Mouse (Mus musculus) limb, embryonic 13.5 days (tissue): ENCODE data around the gene Insl6. TPM values are rescaled to one million over a fixed set of nuclear protein-coding genes. Genes with fewer than 3 reads are reported as not detected.

Experiments
- ATAC-seq: fragments of 200-750 bp; cut with Nextera tagmentation; 2 replicates; pipeline ENCODE4 v1.8.0; 2017; ENCODE audit warnings: low read depth, moderate number of reproducible peaks, moderate TSS enrichment; ENCODE audit not compliant: low FRiP score
- H3K27ac ChIP-seq: fragments of 300-500 bp; sonication (generic); 2 replicates; pipeline ENCODE4 v1.5.1; 2015; ENCODE audit warnings: inconsistent platforms, mild to moderate bottlenecking, moderate library complexity
- H3K27me3 ChIP-seq: fragments of 300-500 bp; sonication (generic); 2 replicates; pipeline ENCODE4 v1.6.1; 2015; ENCODE audit warnings: mild to moderate bottlenecking, inconsistent platforms
- H3K36me3 ChIP-seq: fragments of 300-500 bp; sonication (generic); 2 replicates; pipeline ENCODE4 v1.6.1; 2015; ENCODE audit warnings: inconsistent platforms, mild to moderate bottlenecking, moderate library complexity
- H3K4me1 ChIP-seq: fragments of 300-500 bp; sonication (generic); 2 replicates; pipeline ENCODE4 v1.6.1; 2015; ENCODE audit warnings: inconsistent platforms
- H3K4me2 ChIP-seq: fragments of 300-500 bp; sonication (generic); replicated peaks from 2 replicates; pipeline ENCODE4 v1.6.1; 2015; ENCODE audit warnings: inconsistent platforms, mild to moderate bottlenecking, moderate library complexity
- H3K4me3 ChIP-seq: fragments of 300-500 bp; sonication (generic); 2 replicates; pipeline ENCODE4 v1.5.1; 2015; ENCODE audit warnings: moderate library complexity, mild to moderate bottlenecking, inconsistent platforms
- H3K9ac ChIP-seq: fragments of 300-500 bp; sonication (generic); 2 replicates; pipeline ENCODE4 v1.6.1; 2015; ENCODE audit warnings: mild to moderate bottlenecking, inconsistent platforms
- H3K9me3 ChIP-seq: fragments of 300-500 bp; sonication (generic); 2 replicates; pipeline ENCODE4 v1.6.1; 2016; ENCODE audit warnings: inconsistent platforms
- WGBS: fragments of 180-500 bp; shearing (Covaris S2); methylation state at CpG from one replicate; pipeline ENCODE4 v1.1.7; 2015; 5-methylcytosine and 5-hydroxymethylcytosine counted together
- polyA plus RNA-seq: library from polyadenylated mRNA; unstranded; fragments of >200 nt; fragmentation: Nextera tagmentation; extraction: Ambion mirVana; gene quantifications from 2 replicates; pipeline ENCODE4 v1.2.1, GENCODE M21; 2015

Gene Insl6
- polyA plus RNA-seq, 1 experiment from 2014 or later: 7.6 TPM

GRCm38 (mm10) chr19:29350991-29351390 is 25.8 kb upstream of the Insl6 start:
- no peaks in the 10 kb centered on the region for H3K9me3 ChIP-seq
- no peak overlapping the region for H3K27ac ChIP-seq
- H3K4me1 ChIP-seq: no peaks in the 10 kb centered on the region; the same call in 1 of the 2 replicates
- no peak overlapping the region for H3K9ac ChIP-seq
- WGBS: 59% methylated on average over 5 of the region's 5 CpGs
- no peaks in the 10 kb centered on the region for H3K27me3 ChIP-seq
- no peak for ATAC-seq
- no peak overlapping the region for H3K4me2 ChIP-seq
- no peaks in the 10 kb centered on the region for H3K36me3 ChIP-seq
- H3K4me3 ChIP-seq: no peak overlapping the region

- Histone ChIP-seq H3K36me3 (no peaks in the 10 kb centered on the region), H3K27ac (no peak overlapping the region), H3K9me3 (no peaks in the 10 kb centered on the region), H3K4me2 (no peak overlapping the region), H3K4me1 (no peaks in the 10 kb centered on the region), H3K4me3 (no peak overlapping the region), H3K27me3 (no peaks in the 10 kb centered on the region), H3K9ac (no peak overlapping the region)
- WGBS: 75% methylated on average over 6 of the region's 6 CpGs
- no peak for ATAC-seq
Measured at GRCm38 (mm10) chr19:29345636-29346035, 20.5 kb upstream of the Insl6 start.

GRCm38 (mm10) chr19:29344868-29345267 is 19.7 kb upstream of the Insl6 start:
- no peaks in the 10 kb centered on the region for H3K36me3 ChIP-seq
- no peak overlapping the region for H3K4me3 ChIP-seq
- no peak overlapping the region for H3K27ac ChIP-seq
- H3K9ac ChIP-seq: no peak overlapping the region
- no peak for ATAC-seq
- H3K4me1 ChIP-seq: no peaks in the 10 kb centered on the region
- H3K27me3 ChIP-seq: no peaks in the 10 kb centered on the region
- no peaks in the 10 kb centered on the region for H3K9me3 ChIP-seq
- no peak overlapping the region for H3K4me2 ChIP-seq

DNA sequence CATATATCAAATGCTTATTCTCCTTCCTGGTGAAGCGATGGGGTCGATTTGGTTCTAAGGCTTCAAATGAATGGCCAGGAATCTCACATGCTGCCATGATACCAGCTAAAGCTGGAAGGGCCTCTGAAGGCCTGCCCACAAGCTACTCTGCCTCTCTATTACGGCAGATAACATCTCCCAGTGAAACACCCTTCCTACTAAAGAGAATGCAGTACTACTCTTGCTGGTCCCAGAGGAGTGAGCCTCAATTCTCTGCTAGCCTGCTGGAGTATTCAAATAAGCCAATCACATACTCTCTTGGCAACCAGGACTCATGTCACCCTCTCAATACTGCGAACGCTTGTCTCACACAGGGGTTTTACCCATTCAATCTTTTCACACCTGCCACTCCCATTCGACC is 17.1 kb upstream of the Insl6 start:
- Histone ChIP-seq H3K4me1 (no peaks in the 10 kb centered on the region), H3K4me3 (no peak overlapping the region), H3K27me3 (no peaks in the 10 kb centered on the region), H3K27ac (no peak overlapping the region), H3K4me2 (no peak overlapping the region), H3K9me3 (no peaks in the 10 kb centered on the region), H3K36me3 (no peaks in the 10 kb centered on the region), H3K9ac (no peak overlapping the region)
- no peak for ATAC-seq
- WGBS: 83% methylated on average over 6 of the region's 6 CpGs

- no peaks in the 10 kb centered on the region for H3K4me1 ChIP-seq
- 81% methylated on average over 4 of the region's 4 CpGs for WGBS
- no peak for ATAC-seq
Measured at GRCm38 (mm10) chr19:29341029-29341428, 15.9 kb upstream of the Insl6 start.

GRCm38 (mm10) chr19:29336624-29337023 is 11.5 kb upstream of the Insl6 start:
- H3K9ac ChIP-seq: no peak overlapping the region
- H3K4me1 ChIP-seq: peaks cover 13% of the 10 kb centered on the region; the same call in 1 of the 2 replicates
- no peaks in the 10 kb centered on the region for H3K9me3 ChIP-seq
- no peaks in the 10 kb centered on the region for H3K36me3 ChIP-seq
- H3K4me2 ChIP-seq: no peak overlapping the region
- H3K27me3 ChIP-seq: peaks cover 17% of the 10 kb centered on the region
- no peak for ATAC-seq
- 90% methylated on average over 2 of the region's 2 CpGs for WGBS
- no peak overlapping the region for H3K4me3 ChIP-seq
- H3K27ac ChIP-seq: no peak overlapping the region

More at GRCm38 (mm10) chr19:29341029-29341428, 15.9 kb upstream of the Insl6 start:
- Histone ChIP-seq H3K36me3 (no peaks in the 10 kb centered on the region), H3K27me3 (no peaks in the 10 kb centered on the region), H3K9ac (no peak overlapping the region), H3K4me2 (no peak overlapping the region), H3K27ac (no peak overlapping the region), H3K9me3 (no peaks in the 10 kb centered on the region), H3K4me3 (no peak overlapping the region)

GRCm38 (mm10) chr19:29334068-29334745 is 9.1 kb upstream of the Insl6 start, which contains the start of gene Rln1:
Gene Rln1 (minus strand): TSS chr19:29334670.
- H3K36me3 ChIP-seq: no peaks in the 10 kb centered on the region
- peak; percentile 32; the same call in 1 of the 2 replicates for ATAC-seq
- peak within 1 kb of the TSS; percentile 47 for H3K4me3 ChIP-seq
- no peaks in the 10 kb centered on the region for H3K9me3 ChIP-seq
- H3K4me2 ChIP-seq: peak within 1 kb of the TSS; percentile 80
- H3K27me3 ChIP-seq: peaks cover 17% of the 10 kb centered on the region
- H3K9ac ChIP-seq: peak within 1 kb of the TSS; percentile 65
- 1% methylated on average over 23 of the region's 23 CpGs for WGBS
- peaks cover 13% of the 10 kb centered on the region; the same call in 1 of the 2 replicates for H3K4me1 ChIP-seq
- H3K27ac ChIP-seq: no peak within 1 kb of the TSS

DNA sequence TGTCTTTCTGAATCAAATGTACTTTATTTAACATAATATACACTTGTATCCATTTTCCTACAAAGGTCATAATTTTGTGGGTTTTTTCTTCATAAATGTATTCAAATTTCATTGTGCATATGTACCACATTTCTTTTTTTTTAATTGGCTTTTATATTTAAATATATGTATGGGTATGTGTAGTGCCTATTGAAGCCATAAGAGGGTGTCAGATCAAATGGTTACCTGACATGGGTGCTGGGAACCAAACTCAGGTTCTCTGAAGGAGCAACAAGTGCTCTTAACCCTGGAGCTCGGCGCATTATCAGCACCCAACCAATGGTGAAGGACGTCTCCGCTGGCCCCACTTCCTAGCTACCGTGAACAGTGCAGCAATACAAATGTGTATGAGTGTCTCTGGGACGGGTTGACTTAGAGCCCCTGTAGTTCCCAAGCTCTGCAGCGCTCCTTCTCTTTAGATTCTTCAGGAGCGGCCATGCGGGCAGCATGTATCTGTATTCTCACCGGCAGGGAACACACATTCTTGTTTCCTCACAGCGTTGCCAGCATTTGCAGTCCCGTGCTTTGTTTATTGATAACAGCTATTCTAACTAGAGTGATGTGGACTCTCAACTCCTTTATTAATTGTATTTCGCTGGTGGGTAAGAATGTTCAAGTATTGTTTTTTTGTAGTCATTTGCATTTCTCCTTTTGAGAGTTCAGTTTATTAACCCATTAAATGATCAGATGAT is 1.8 kb upstream of the Insl6 start:
- 85% methylated on average over 13 of the region's 13 CpGs for WGBS
- Histone ChIP-seq H3K4me1 (peaks cover 9% of the 10 kb centered on the region; the same call in 1 of the 2 replicates), H3K27me3 (no peaks in the 10 kb centered on the region), H3K27ac (no peak overlapping the region), H3K9me3 (no peaks in the 10 kb centered on the region), H3K4me2 (no peak overlapping the region), H3K4me3 (no peak overlapping the region), H3K36me3 (no peaks in the 10 kb centered on the region), H3K9ac (no peak overlapping the region)
- ATAC-seq: no peak

DNA sequence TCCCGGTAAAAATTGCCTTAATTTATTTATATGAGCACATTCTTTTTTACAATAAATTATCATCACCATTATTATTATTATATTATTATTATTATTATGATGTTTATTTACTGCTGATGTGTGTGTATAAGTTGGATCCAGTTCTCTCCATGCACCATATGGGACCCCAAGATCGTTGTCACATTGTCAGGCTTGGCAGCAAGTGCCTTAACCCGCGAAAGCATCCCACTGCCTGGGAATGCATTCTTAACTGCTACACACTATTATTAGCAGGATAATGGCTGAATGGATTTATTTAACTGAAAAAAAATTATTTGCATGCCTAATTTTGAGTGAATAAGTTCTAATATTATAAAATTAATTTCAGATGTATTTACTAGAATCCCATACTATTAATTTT is 1.2 kb upstream of the Insl6 start:
- Histone ChIP-seq H3K9ac (no peak overlapping the region), H3K36me3 (no peaks in the 10 kb centered on the region), H3K27ac (no peak overlapping the region), H3K9me3 (no peaks in the 10 kb centered on the region), H3K27me3 (no peaks in the 10 kb centered on the region), H3K4me1 (peaks cover 9% of the 10 kb centered on the region; the same call in 1 of the 2 replicates), H3K4me2 (no peak overlapping the region), H3K4me3 (no peak overlapping the region)
- no peak for ATAC-seq
- 88% methylated on average over 4 of the region's 4 CpGs for WGBS

GRCm38 (mm10) chr19:29325852-29326180 is 660 bp upstream of the Insl6 start:
- no peak for ATAC-seq
- no peak overlapping the region for H3K9ac ChIP-seq
- H3K4me1 ChIP-seq: peaks cover 9% of the 10 kb centered on the region; the same call in 1 of the 2 replicates
- 61% methylated on average over 9 of the region's 9 CpGs for WGBS
- H3K4me3 ChIP-seq: peak overlapping the region; percentile 43
- H3K27ac ChIP-seq: no peak overlapping the region
- no peaks in the 10 kb centered on the region for H3K36me3 ChIP-seq
- peak overlapping the region; percentile 65 for H3K4me2 ChIP-seq
- no peaks in the 10 kb centered on the region for H3K27me3 ChIP-seq
- no peaks in the 10 kb centered on the region for H3K9me3 ChIP-seq

DNA sequence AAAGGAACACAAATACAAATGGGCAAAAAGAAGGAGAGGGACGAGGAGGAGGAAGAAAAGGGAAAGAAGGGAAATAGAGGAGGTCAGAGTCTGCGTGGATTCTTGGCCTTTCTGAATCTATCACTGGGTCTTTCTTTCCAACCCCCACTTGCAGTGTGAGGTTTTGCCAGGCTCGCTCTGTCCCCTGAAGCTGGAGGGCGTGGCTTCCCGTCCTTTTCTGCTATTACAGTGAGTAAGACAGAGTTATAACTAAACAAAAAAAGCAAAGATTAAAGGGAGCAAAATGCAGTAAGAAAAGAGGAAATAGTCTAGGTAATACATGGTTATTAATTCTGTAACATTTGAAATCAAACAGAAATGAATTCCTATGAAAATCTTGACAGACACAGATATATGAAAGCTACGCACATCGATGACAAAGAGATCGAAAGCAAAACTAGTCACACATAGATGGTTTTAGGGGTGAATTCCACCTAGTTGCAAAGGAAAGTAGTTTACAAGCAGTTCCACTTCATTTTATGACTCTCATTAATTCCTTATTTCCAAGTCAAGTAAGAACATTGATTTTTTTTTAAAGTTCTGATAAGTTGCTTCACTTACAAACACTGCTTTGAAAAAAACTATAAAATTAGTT is 1.6 kb downstream of the Insl6 start:
- Histone ChIP-seq H3K4me1 (peaks cover 9% of the 10 kb centered on the region; the same call in 1 of the 2 replicates), H3K27me3 (no peaks in the 10 kb centered on the region), H3K9ac (no peak overlapping the region), H3K4me3 (no peak overlapping the region), H3K36me3 (no peaks in the 10 kb centered on the region), H3K9me3 (no peaks in the 10 kb centered on the region), H3K27ac (no peak overlapping the region), H3K4me2 (0 out of 2 replicates have a peak overlapping the region, but pooled peaks have one; percentile 19)
- ATAC-seq: no peak
- 68% methylated on average over 8 of the region's 8 CpGs for WGBS

DNA sequence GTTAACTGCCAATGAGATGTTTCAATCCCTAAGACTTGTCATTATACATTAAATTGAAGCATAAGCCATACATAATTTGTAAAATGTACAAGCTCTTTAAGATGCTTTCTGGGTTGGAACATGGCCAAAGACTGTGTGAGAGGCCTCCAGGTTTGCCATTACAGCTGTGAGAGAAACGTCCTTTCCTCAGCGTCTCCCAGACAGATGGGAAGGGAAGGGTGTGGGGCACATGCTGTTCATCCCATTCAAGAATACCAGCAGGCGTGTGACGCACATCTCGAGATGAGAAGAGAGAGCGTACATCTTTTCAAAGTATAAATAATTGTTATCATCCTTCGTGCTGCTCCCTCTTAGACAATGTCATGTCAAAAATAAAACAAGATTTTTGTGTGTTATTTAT is 12.5 kb downstream of the Insl6 start:
- ATAC-seq: no peak
- peaks cover 40% of the 10 kb centered on the region for H3K36me3 ChIP-seq

More for the DNA sequence above, 12.5 kb downstream of the Insl6 start:
- Histone ChIP-seq H3K4me3 (no peak overlapping the region), H3K9ac (no peak overlapping the region), H3K27ac (no peak overlapping the region), H3K9me3 (peaks cover 12% of the 10 kb centered on the region), H3K27me3 (no peaks in the 10 kb centered on the region), H3K4me1 (no peaks in the 10 kb centered on the region), H3K4me2 (no peak overlapping the region)
- WGBS: 81% methylated on average over 7 of the region's 7 CpGs
